Mouse (Mus musculus): ENCODE measurements around the gene Fgfr2. TPM values are rescaled to one million over a fixed set of nuclear protein-coding genes. Genes with fewer than 3 reads are reported as not detected.

Gene Fgfr2
- polyA plus RNA-seq, 1 experiment, result 1.7 TPM

DNA sequence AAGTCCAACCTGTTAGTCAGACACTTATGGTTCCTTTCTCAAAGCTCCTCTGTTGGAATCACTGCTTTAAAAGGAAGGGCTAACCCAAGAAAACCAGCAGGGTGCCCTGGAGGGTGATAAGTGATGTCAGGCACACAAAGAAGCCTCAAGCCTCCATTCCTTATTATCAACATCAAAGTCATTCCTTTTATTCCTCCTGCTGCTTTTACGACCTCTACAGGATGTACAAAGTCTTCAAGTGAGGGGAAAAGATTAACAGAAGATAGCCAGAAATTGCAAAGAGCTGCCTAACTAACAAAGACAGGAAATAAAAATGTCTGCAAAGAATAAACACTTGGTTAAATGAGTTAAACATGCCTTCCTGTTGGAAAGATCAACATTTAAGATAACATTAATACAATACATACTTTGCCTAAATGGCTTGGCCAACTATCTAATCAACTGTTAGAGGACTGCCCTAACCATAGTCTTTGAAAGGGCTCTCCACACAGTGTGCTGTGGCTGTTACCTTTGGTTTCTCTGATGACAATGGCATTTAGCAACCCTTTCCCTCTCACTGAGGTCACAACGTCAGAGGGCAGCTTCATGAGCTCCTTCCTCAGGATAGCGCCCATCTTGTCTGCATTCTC is 563.9 kb downstream of the Fgfr2 start:
- peaks cover 55% of the 10 kb centered on the region for H3K36me3 ChIP-seq (ENCODE audit: control insufficient read depth, insufficient read depth)
- H3K27me3 ChIP-seq (ENCODE audit: control insufficient read depth, insufficient read depth, insufficient read length), result no peaks in the 10 kb centered on the region
- TF ChIP-seq CTCF (IDR thresholded peaks at IDR 0.05; ENCODE audit: control insufficient read depth, insufficient read depth, insufficient read length) (no peak), MAX (IDR thresholded peaks at IDR 0.05) (no peak), MYOG (IDR thresholded peaks at IDR 0.05; ENCODE audit: control insufficient read depth, extremely low read depth, insufficient read length) (no peak), MYOD1 (IDR thresholded peaks at IDR 0.05; ENCODE audit: control insufficient read depth, insufficient read length, low read depth) (no peak), CEBPB (IDR thresholded peaks at IDR 0.05; ENCODE audit: low read depth) (no peak)
- H3K4me3 ChIP-seq (ENCODE audit: insufficient read depth, poor library complexity, severe bottlenecking), result no peak overlapping the region
- no peaks in the 10 kb centered on the region for H3K79me2 ChIP-seq (ENCODE audit: control insufficient read depth, insufficient read depth)
- H3ac ChIP-seq (ENCODE audit: control insufficient read depth, insufficient read length, low read depth), result no peak overlapping the region
- H3K79me3 ChIP-seq (ENCODE audit: low read depth), result no peaks in the 10 kb centered on the region

- H3K79me2 ChIP-seq (ENCODE audit: control insufficient read depth, insufficient read depth), result no peaks in the 10 kb centered on the region
- peaks cover 46% of the 10 kb centered on the region for H3K36me3 ChIP-seq (ENCODE audit: control insufficient read depth, insufficient read depth)
- TF ChIP-seq USF1 (IDR thresholded peaks at IDR 0.05; ENCODE audit: low read depth), result no peak
- no peak for TF ChIP-seq MYOG (IDR thresholded peaks at IDR 0.05; ENCODE audit: control insufficient read depth, extremely low read depth, insufficient read length)
- no peak for TF ChIP-seq CEBPB (IDR thresholded peaks at IDR 0.05; ENCODE audit: low read depth)
- TF ChIP-seq MAX (IDR thresholded peaks at IDR 0.05), result no peak
- TF ChIP-seq CTCF (IDR thresholded peaks at IDR 0.05; ENCODE audit: control insufficient read depth, insufficient read depth, insufficient read length), result no peak
- no peak for TF ChIP-seq FOSL1 (IDR thresholded peaks at IDR 0.05; ENCODE audit: insufficient read depth, low read length, poor library complexity, severe bottlenecking)
Measured at GRCm38 (mm10) chr7:132558141-132558736, 564.9 kb downstream of the Fgfr2 start.

DNA sequence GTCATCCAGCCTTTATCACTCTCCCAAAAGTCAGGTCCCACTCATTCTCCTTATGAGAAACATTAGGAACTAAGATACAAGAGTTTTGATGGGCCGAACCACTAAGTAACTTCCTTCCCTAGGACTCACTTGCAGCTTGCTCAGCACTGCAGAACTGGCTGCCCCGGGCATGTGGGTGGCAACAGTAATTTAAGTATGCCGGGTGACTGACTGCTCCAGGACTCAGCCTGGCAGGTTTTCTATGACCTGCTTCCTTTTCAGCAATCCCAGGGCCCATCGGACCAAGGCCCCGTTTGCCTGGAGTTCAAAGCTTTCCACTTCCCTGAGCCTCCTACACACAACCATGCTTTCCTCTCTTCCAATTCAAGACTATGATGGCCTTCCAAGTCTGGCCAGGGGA is 566.6 kb downstream of the Fgfr2 start:
- H3K79me3 ChIP-seq (ENCODE audit: low read depth), result no peaks in the 10 kb centered on the region
- no peak overlapping the region for H3K4me3 ChIP-seq (ENCODE audit: insufficient read depth, poor library complexity, severe bottlenecking)
- TF ChIP-seq CEBPB (IDR thresholded peaks at IDR 0.05; ENCODE audit: low read depth), result no peak
- TF ChIP-seq FOSL1 (IDR thresholded peaks at IDR 0.05; ENCODE audit: insufficient read depth, low read length, poor library complexity, severe bottlenecking), result no peak
- no peak for TF ChIP-seq MYOG (IDR thresholded peaks at IDR 0.05; ENCODE audit: control insufficient read depth, extremely low read depth, insufficient read length)
- TF ChIP-seq MYOD1 (IDR thresholded peaks at IDR 0.05; ENCODE audit: control insufficient read depth, insufficient read length, low read depth), result no peak
- no peak for TF ChIP-seq USF1 (IDR thresholded peaks at IDR 0.05; ENCODE audit: low read depth)
- no peak for TF ChIP-seq MAX (IDR thresholded peaks at IDR 0.05)
- no peak for TF ChIP-seq CTCF (IDR thresholded peaks at IDR 0.05; ENCODE audit: control insufficient read depth, insufficient read depth, insufficient read length)
- H3K79me2 ChIP-seq (ENCODE audit: control insufficient read depth, insufficient read depth), result no peaks in the 10 kb centered on the region
- H3ac ChIP-seq (ENCODE audit: control insufficient read depth, insufficient read length, low read depth), result no peak overlapping the region
- H3K36me3 ChIP-seq (ENCODE audit: control insufficient read depth, insufficient read depth), result peaks cover 37% of the 10 kb centered on the region
- no peaks in the 10 kb centered on the region for H3K27me3 ChIP-seq (ENCODE audit: control insufficient read depth, insufficient read depth, insufficient read length)

More at GRCm38 (mm10) chr7:132558141-132558736, 564.9 kb downstream of the Fgfr2 start:
- Histone ChIP-seq H3K4me3 (ENCODE audit: insufficient read depth, poor library complexity, severe bottlenecking) (no peak overlapping the region), H3ac (ENCODE audit: control insufficient read depth, insufficient read length, low read depth) (no peak overlapping the region), H3K79me3 (ENCODE audit: low read depth) (no peaks in the 10 kb centered on the region), H3K27me3 (ENCODE audit: control insufficient read depth, insufficient read depth, insufficient read length) (no peaks in the 10 kb centered on the region)

GRCm38 (mm10) chr7:132555911-132556310 is 567.2 kb downstream of the Fgfr2 start:
- no peak for TF ChIP-seq MAX (IDR thresholded peaks at IDR 0.05)
- TF ChIP-seq CEBPB (IDR thresholded peaks at IDR 0.05; ENCODE audit: low read depth), result no peak
- TF ChIP-seq CTCF (IDR thresholded peaks at IDR 0.05; ENCODE audit: control insufficient read depth, insufficient read depth, insufficient read length), result no peak
- TF ChIP-seq MYOD1 (IDR thresholded peaks at IDR 0.05; ENCODE audit: control insufficient read depth, insufficient read length, low read depth), result no peak
- Histone ChIP-seq H3ac (ENCODE audit: control insufficient read depth, insufficient read length, low read depth) (no peak overlapping the region), H3K36me3 (ENCODE audit: control insufficient read depth, insufficient read depth) (peaks cover 31% of the 10 kb centered on the region), H3K4me3 (ENCODE audit: insufficient read depth, poor library complexity, severe bottlenecking) (no peak overlapping the region), H3K27me3 (ENCODE audit: control insufficient read depth, insufficient read depth, insufficient read length) (no peaks in the 10 kb centered on the region), H3K79me2 (ENCODE audit: control insufficient read depth, insufficient read depth) (no peaks in the 10 kb centered on the region), H3K79me3 (ENCODE audit: low read depth) (no peaks in the 10 kb centered on the region)

GRCm38 (mm10) chr7:132554091-132554490 is 569.1 kb downstream of the Fgfr2 start:
- Histone ChIP-seq H3K79me3 (ENCODE audit: low read depth) (no peaks in the 10 kb centered on the region), H3K27me3 (ENCODE audit: control insufficient read depth, insufficient read depth, insufficient read length) (no peaks in the 10 kb centered on the region), H3K36me3 (ENCODE audit: control insufficient read depth, insufficient read depth) (peaks cover 14% of the 10 kb centered on the region), H3ac (ENCODE audit: control insufficient read depth, insufficient read length, low read depth) (no peak overlapping the region), H3K79me2 (ENCODE audit: control insufficient read depth, insufficient read depth) (no peaks in the 10 kb centered on the region), H3K4me3 (ENCODE audit: insufficient read depth, poor library complexity, severe bottlenecking) (no peak overlapping the region)
- TF ChIP-seq CEBPB (IDR thresholded peaks at IDR 0.05; ENCODE audit: low read depth) (no peak), CTCF (IDR thresholded peaks at IDR 0.05; ENCODE audit: control insufficient read depth, insufficient read depth, insufficient read length) (no peak), FOSL1 (IDR thresholded peaks at IDR 0.05; ENCODE audit: insufficient read depth, low read length, poor library complexity, severe bottlenecking) (no peak), USF1 (IDR thresholded peaks at IDR 0.05; ENCODE audit: low read depth) (no peak), MYOG (IDR thresholded peaks at IDR 0.05; ENCODE audit: control insufficient read depth, extremely low read depth, insufficient read length) (no peak), MAX (IDR thresholded peaks at IDR 0.05) (no peak), MYOD1 (IDR thresholded peaks at IDR 0.05; ENCODE audit: control insufficient read depth, insufficient read length, low read depth) (no peak)
